Mouse (Mus musculus) CH12.LX (cell line): ENCODE measurements around the gene Olfr1493-ps1. TPM values are rescaled to one million over a fixed set of nuclear protein-coding genes. Genes with fewer than 3 reads are reported as not detected.

ENCODE experiments used
- DNase-seq: peaks from one replicate; pipeline ENCODE4 v3.0.0-alpha.2; 2013; ENCODE audit errors: extremely low read depth
- H3K27ac ChIP-seq: 2 replicates; pipeline ENCODE4 v1.5.1; 2012; ENCODE audit warnings: low read depth, mild to moderate bottlenecking, control low read depth, moderate library complexity; ENCODE audit not compliant: insufficient read depth
- H3K27me3 ChIP-seq: replicated peaks from 2 replicates; pipeline ENCODE3; 2012; ENCODE audit warnings: inconsistent platforms
- H3K36me3 ChIP-seq, 2 experiments: replicated peaks in 1 of 2; 2 replicates each; pipeline versions ENCODE3 to v1.6.1; 2012; ENCODE audit warnings: inconsistent platforms in 1 of 2, low read length in 1 of 2, mild to moderate bottlenecking in 1 of 2, mixed read lengths in 1 of 2, moderate library complexity in 1 of 2; ENCODE audit not compliant: control insufficient read depth in 1 of 2, insufficient read depth in 1 of 2
- H3K4me1 ChIP-seq, 2 experiments: 2 replicates each; pipeline ENCODE4 v1.6.1; 2012; ENCODE audit warnings: inconsistent platforms in 1 of 2, moderate library complexity in 1 of 2; ENCODE audit not compliant: insufficient read depth in 2 of 2, control insufficient read depth in 1 of 2
- H3K4me2 ChIP-seq: 2 replicates; pipeline ENCODE4 v1.6.1; 2012; ENCODE audit warnings: low read depth, mild to moderate bottlenecking, control low read depth; ENCODE audit not compliant: poor library complexity, insufficient read depth, severe bottlenecking
- H3K4me3 ChIP-seq, 3 experiments: fragments of 150-350 bp in 1 of 3; sonication (generic) in 1 of 3; replicated peaks in 1 of 3; 2 replicates each; pipeline versions ENCODE3 to v1.5.1; 2011 to 2012; ENCODE audit warnings: low read depth in 2 of 3, low read length in 2 of 3, mild to moderate bottlenecking in 2 of 3, moderate library complexity in 2 of 3, control low read depth in 1 of 3, improper control_type of control experiment in 1 of 3, inconsistent platforms in 1 of 3, mixed read lengths in 1 of 3; ENCODE audit not compliant: poor library complexity in 1 of 3
- H3K79me2 ChIP-seq: replicated peaks from 2 replicates; pipeline ENCODE4 v1.6.1; 2012; ENCODE audit warnings: mild to moderate bottlenecking, moderate library complexity; ENCODE audit not compliant: control insufficient read depth, poor library complexity, insufficient read depth, severe bottlenecking; ENCODE audit errors: extremely low read depth
- H3K9ac ChIP-seq: 2 replicates; pipeline ENCODE4 v1.6.1; 2012; ENCODE audit warnings: low read depth, mild to moderate bottlenecking, control low read depth, moderate library complexity; ENCODE audit not compliant: insufficient read depth
- H3K9me3 ChIP-seq: replicated peaks from 2 replicates; pipeline ENCODE3; 2012; ENCODE audit warnings: low read length, inconsistent platforms, mixed read lengths
- BHLHE40 ChIP-seq: IDR thresholded peaks from 2 replicates; pipeline ENCODE4 v1.6.1; 2011; ENCODE audit warnings: mild to moderate bottlenecking, low read depth, low read length, improper control_type of control experiment
- CHD2 ChIP-seq: IDR thresholded peaks from 2 replicates; pipeline ENCODE4 v1.6.1; 2011; ENCODE audit warnings: low read length, improper control_type of control experiment
- EP300 ChIP-seq: IDR thresholded peaks from 2 replicates; pipeline ENCODE4 v1.6.1; 2011; ENCODE audit warnings: low read length, improper control_type of control experiment
- GABPA ChIP-seq: IDR thresholded peaks from 2 replicates; pipeline ENCODE4 v1.6.1; 2012; ENCODE audit warnings: low read depth, low read length, improper control_type of control experiment, inconsistent platforms; ENCODE audit not compliant: insufficient replicate concordance
- IRF4 ChIP-seq: IDR thresholded peaks from 2 replicates; pipeline ENCODE4 v1.6.1; 2014; ENCODE audit warnings: low read depth, mild to moderate bottlenecking, inconsistent platforms, low read length, improper control_type of control experiment
- JUN ChIP-seq: IDR thresholded peaks from 2 replicates; pipeline ENCODE4 v1.6.1; 2011; ENCODE audit warnings: low read depth, mild to moderate bottlenecking, low read length, improper control_type of control experiment, moderate library complexity; ENCODE audit not compliant: insufficient read depth
- KAT2A ChIP-seq: IDR thresholded peaks from 2 replicates; pipeline ENCODE4 v1.6.1; 2012; ENCODE audit warnings: low read length, improper control_type of control experiment, inconsistent platforms; ENCODE audit not compliant: insufficient replicate concordance
- MAFK ChIP-seq: IDR thresholded peaks from 2 replicates; pipeline ENCODE4 v1.6.1; 2011; ENCODE audit warnings: low read length, improper control_type of control experiment; ENCODE audit not compliant: insufficient replicate concordance
- MXI1 ChIP-seq: IDR thresholded peaks from 2 replicates; pipeline ENCODE4 v1.6.1; 2011; ENCODE audit warnings: mild to moderate bottlenecking, low read depth, low read length, improper control_type of control experiment
- NRF1 ChIP-seq: IDR thresholded peaks from 2 replicates; pipeline ENCODE4 v1.6.1; 2014; ENCODE audit warnings: low read depth, mild to moderate bottlenecking, inconsistent platforms, low read length, improper control_type of control experiment, moderate library complexity
- POLR2AphosphoS2 ChIP-seq: IDR thresholded peaks from 2 replicates; pipeline ENCODE4 v1.6.1; 2011; ENCODE audit warnings: low read depth, low read length, improper control_type of control experiment
- SIN3A ChIP-seq: IDR thresholded peaks from 2 replicates; pipeline ENCODE4 v1.6.1; 2012; ENCODE audit warnings: low read length, improper control_type of control experiment, inconsistent platforms
- TCF12 ChIP-seq: IDR thresholded peaks from 2 replicates; pipeline ENCODE4 v1.6.1; 2014; ENCODE audit warnings: low read depth, mild to moderate bottlenecking, inconsistent platforms, low read length, improper control_type of control experiment
- ZC3H11A ChIP-seq: IDR thresholded peaks from 2 replicates; pipeline ENCODE4 v1.6.1; 2012; ENCODE audit warnings: low read depth, mild to moderate bottlenecking, inconsistent platforms, low read length, improper control_type of control experiment
- ZMIZ1 ChIP-seq: IDR thresholded peaks from 2 replicates; pipeline ENCODE4 v1.6.1; 2012; ENCODE audit warnings: low read depth, mild to moderate bottlenecking, inconsistent platforms, low read length, improper control_type of control experiment
- dilution Hi-C: fragments of 300-500 bp; cut with MboI; formaldehyde crosslinking; loops from 2 replicates; pipeline ENCODE4 v1.14.3; 2020; ENCODE audit warnings: low sequenced_read_pairs; ENCODE audit not compliant: extremely low pct_unique_long_range_greater_than_20kb, extremely low pct_ligation_motif_present
- in situ Hi-C: fragments of 300-500 bp; cut with MboI; formaldehyde crosslinking; loops from 3 replicates; pipeline ENCODE4 v1.14.3; 2019; ENCODE audit warnings: low sequenced_read_pairs, low pct_ligation_motif_present, low pct_unique_long_range_greater_than_20kb, mixed read lengths
- polyA plus RNA-seq: library from polyadenylated mRNA; unstranded; fragments of >175 nt; gene quantifications from 2 replicates; pipeline ENCODE4 v1.2.1, GENCODE M21; 2012; ENCODE audit warnings: low read depth; ENCODE audit not compliant: insufficient read length
- total RNA-seq, 2 experiments: library from RNA; depleted of rRNA; stranded (reverse); fragments of 300-350 nt in 1 of 2; fragments of >200 nt in 1 of 2; gene quantifications; 2 replicates each; pipeline ENCODE4 v1.2.3; 2012 to 2014

Gene Olfr1493-ps1
- total RNA-seq (2012; rRNA removed) = not detected in 2 replicates
- not detected in 2 replicates for total RNA-seq (2014; rRNA removed)
- polyA plus RNA-seq = not detected in 2 replicates

DNA sequence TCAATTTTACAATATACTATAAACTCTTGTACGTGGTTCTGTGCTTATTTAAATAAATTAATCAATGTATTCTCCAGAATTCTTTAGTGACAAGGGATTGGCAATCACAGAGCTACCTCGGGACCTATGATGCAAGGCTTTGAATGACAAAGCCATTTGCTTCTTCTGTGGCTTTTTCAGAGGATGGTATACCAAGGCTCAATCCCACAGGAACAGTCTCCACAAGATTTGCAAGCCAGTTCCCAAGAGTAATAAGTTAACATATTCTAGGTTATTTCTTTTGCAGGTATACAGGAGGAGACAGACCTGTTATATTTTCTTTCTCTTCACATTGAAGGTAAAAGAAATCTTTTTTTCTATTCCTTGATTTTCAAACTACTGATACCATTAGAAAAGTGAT, at the start of gene Olfr1493-ps1:
Olfr1493-ps1 (plus strand) TSS at position 301 of the 400 bp plus-strand sequence.
- H3K36me3 ChIP-seq = no peaks in the 10 kb centered on the region
- no peak within 1 kb of the TSS for H3K4me2 ChIP-seq
- dilution Hi-C loops (no loop called here), in situ Hi-C loops (no loop called here)
- TF ChIP-seq ZC3H11A = no peak
- no peak for TF ChIP-seq MXI1
- TF ChIP-seq EP300 = no peak
- no peak for TF ChIP-seq MAFK
- TF ChIP-seq KAT2A = no peak
- no peak for TF ChIP-seq NRF1
- no peak within 1 kb of the TSS for H3K4me3 ChIP-seq
- no peaks in the 10 kb centered on the region for H3K79me2 ChIP-seq
- H3K27ac ChIP-seq = no peak within 1 kb of the TSS
- no peak within 1 kb of the TSS for H3K9ac ChIP-seq
- H3K9me3 ChIP-seq = no peaks in the 10 kb centered on the region
- DNase-seq = no peak
- H3K4me1 ChIP-seq = no peaks in the 10 kb centered on the region
- no peaks in the 10 kb centered on the region for H3K27me3 ChIP-seq

- H3K79me2 ChIP-seq = no peaks in the 10 kb centered on the region
- H3K4me2 ChIP-seq = no peak within 1 kb of the TSS
- no peaks in the 10 kb centered on the region for H3K9me3 ChIP-seq
- TF ChIP-seq MXI1 (no peak), CHD2 (no peak), TCF12 (no peak), POLR2AphosphoS2 (no peak), GABPA (no peak), BHLHE40 (no peak), JUN (no peak), IRF4 (no peak), SIN3A (no peak)
- TF ChIP-seq, all 38 proteins: peak for 0
- H3K4me3 ChIP-seq = no peak within 1 kb of the TSS
- H3K4me1 ChIP-seq = no peaks in the 10 kb centered on the region
- dilution Hi-C loops (no loop called here), in situ Hi-C loops (no loop called here)
- H3K27ac ChIP-seq = no peak within 1 kb of the TSS
- no peak within 1 kb of the TSS for H3K9ac ChIP-seq
- no peaks in the 10 kb centered on the region for H3K36me3 ChIP-seq
- DNase-seq = no peak
- H3K27me3 ChIP-seq = no peaks in the 10 kb centered on the region
Measured at GRCm38 (mm10) chr19:13696968-13697367, 26.1 kb upstream of the Olfr1493-ps1 start, which contains the start of gene Olfr1491. TSS of gene Olfr1491 (plus strand) at chr19:13697268.

DNA sequence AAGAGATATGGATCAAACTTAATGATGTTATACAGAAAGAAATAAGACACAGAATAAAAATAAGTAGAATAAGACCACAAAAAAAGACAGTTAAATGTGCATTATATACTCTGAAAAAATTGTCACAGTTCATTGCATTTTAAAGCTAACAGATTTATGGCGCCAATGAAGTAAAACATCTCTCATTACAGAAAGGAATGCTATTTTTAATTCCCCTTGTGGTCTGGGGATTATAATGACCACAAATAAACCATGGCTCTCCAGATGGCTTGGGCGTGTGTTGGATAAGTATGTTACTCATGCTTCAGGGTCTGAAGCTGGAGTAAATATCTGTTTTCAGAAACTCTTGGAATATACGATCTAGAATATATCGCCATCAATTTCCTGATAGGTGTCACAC, 16.4 kb downstream of the Olfr1493-ps1 start, which contains the start of gene Olfr1494:
Olfr1494 (plus strand) TSS at position 301 of the 400 bp plus-strand sequence.
- no peak within 1 kb of the TSS for H3K4me2 ChIP-seq
- no peak within 1 kb of the TSS for H3K27ac ChIP-seq
- no peaks in the 10 kb centered on the region for H3K36me3 ChIP-seq
- no peak for TF ChIP-seq ZMIZ1
- no peak for TF ChIP-seq GABPA
- TF ChIP-seq BHLHE40 = no peak
- no peak for TF ChIP-seq CHD2
- TF ChIP-seq, all 38 proteins: peak for 0
- no peak for DNase-seq
- in situ Hi-C loops = no loop called here
- H3K4me1 ChIP-seq = no peaks in the 10 kb centered on the region
- H3K9me3 ChIP-seq = no peaks in the 10 kb centered on the region
- H3K4me3 ChIP-seq = no peak within 1 kb of the TSS
- H3K9ac ChIP-seq = no peak within 1 kb of the TSS
- H3K27me3 ChIP-seq = no peaks in the 10 kb centered on the region
- dilution Hi-C loops = no loop called here
- H3K79me2 ChIP-seq = no peaks in the 10 kb centered on the region
